Mouse (Mus musculus) activated CD4-positive, CD25-positive, alpha-beta regulatory T cell, adult 4 months (primary cell): ENCODE data around the gene Btbd3. TPM values are rescaled to one million over a fixed set of nuclear protein-coding genes. Genes with fewer than 3 reads are reported as not detected.

ENCODE experiments used
- ATAC-seq: one replicate; pipeline ENCODE4 v1.8.0; 2017
- polyA plus RNA-seq, 2 experiments: library from polyadenylated mRNA; unstranded; fragments of 100-300 nt; shearing (Covaris generic); gene quantifications; one replicate each; pipeline ENCODE4 v1.2.1; 2017

Gene Btbd3
- not detected for polyA plus RNA-seq

DNA sequence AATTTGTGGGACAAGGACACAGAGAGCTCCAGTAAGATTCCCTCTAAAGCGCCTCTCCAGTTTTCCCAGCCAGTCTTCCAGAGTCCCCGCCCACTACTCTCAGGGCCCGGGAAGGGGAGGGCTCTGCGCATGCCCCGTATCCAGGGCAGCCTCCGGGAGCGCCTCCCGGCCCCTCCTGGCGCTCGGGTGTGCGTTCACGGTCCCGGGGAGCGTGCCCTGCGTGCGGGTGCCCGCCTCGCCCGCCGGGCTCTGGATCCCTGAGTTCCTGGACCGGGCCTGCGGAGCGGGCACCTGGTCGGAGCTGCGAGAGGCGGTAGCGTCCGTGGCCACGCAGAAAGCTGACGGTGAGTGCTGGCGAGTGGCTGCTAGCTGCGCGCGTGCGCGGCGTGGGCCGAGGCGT lies at the start of gene Btbd3:
Gene Btbd3 (plus strand): TSS at position 155 of the 400 bp plus-strand sequence.
- ATAC-seq, result no peak

- no peak for ATAC-seq
Measured at GRCm38 (mm10) chr2:138215561-138215960, 40.8 kb upstream of the Btbd3 start.

DNA sequence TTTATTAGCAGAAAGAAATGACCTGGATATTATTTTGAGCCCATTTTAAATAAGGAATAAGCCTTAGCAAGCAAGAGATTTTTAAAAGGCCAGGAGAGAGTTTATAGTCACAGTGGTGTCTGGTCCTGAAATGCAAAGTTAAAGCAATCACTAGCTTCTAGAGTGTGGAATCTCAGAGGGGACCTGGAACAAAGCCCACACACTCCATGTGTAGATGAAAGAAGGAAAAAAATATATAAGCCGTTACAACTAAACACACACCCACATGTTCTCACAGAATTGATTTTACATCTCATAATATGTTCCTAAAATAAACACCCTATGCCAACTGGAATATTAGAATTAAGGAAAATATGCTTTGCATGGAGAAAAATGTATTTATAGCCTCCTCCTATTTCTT lies 36.1 kb upstream of the Btbd3 start:
- ATAC-seq, result no peak

DNA sequence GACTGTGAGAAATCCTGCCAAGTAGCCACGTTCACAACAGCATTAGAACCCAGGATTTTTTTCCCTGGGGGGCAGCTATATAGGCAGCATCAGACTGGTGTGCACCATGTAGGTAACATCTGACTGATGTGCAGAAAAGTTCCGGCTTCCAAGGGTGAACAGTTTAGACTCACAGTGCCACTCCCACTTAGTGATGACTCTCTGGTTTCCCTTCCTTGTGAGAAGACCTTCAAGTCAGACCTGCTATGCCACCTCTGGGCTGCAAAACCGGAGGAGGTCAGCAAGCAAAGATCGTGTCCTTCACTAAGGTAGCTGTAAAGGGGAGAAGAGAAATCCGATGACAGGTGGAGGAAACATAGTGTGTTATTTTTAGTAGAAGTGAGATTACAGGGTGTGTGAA lies 24.1 kb upstream of the Btbd3 start:
- ATAC-seq, result no peak

GRCm38 (mm10) chr2:138236149-138236548 lies 20.2 kb upstream of the Btbd3 start:
- ATAC-seq, result no peak

GRCm38 (mm10) chr2:138242452-138242851 lies 13.9 kb upstream of the Btbd3 start:
- ATAC-seq, result no peak

- ATAC-seq, result no peak
Measured at GRCm38 (mm10) chr2:138245631-138246289, 10.6 kb upstream of the Btbd3 start.

- ATAC-seq, result no peak
Measured at GRCm38 (mm10) chr2:138247986-138248385, 8.4 kb upstream of the Btbd3 start.

GRCm38 (mm10) chr2:138256851-138257471 lies 596 bp downstream of the Btbd3 start:
- ATAC-seq, result no peak

DNA sequence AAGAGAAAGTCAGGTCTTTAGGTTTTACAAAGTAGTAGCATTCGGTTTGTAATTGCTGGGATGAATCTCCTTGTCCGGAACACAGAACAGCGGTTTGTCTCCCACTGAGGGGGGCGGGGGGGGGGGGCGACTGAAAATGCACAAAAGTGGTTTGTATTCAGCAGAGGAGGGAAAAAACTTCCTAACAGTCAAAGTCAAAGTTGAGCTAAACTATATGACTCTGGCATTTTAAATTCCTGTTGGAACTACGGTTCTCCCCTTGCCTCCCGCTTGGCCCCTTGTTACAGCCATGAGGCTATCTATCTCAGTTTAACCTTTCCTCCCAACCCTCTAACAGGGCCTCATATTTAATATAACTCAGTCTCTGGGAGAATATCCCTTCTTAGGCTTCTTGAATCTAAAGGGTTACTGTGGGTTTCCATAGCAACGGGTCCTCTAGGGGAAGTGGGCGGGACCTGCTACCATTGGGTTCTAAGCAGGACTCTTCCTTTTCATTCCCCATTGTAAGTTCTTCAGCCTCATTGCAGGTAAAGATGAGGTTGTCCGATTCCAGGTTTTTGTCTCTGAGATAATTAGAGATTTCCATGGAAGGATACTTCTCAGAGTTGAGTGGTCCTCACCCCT lies 1.4 kb downstream of the Btbd3 start:
- no peak for ATAC-seq

DNA sequence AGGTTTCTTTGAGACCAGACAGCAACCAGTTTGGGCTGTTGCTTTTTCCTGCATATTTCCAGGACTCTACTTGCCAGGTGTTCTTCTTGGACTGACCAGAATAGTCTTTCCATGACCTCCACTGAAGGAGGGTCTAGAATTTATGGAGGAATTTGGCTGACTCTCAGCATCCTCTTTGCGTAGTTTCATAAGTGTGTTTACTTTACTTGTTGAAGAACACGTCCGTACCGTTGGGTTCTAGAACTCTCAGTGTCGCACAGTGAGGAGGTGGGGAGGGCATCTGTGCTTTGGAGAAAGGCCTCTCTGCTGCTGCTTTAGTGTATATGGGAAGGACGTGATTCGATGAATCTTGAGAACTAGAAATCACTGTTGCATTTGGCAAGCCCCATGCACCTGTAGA lies 4.8 kb downstream of the Btbd3 start:
- no peak for ATAC-seq

- ATAC-seq, result no peak
Measured at GRCm38 (mm10) chr2:138262885-138263284, 6.5 kb downstream of the Btbd3 start.

DNA sequence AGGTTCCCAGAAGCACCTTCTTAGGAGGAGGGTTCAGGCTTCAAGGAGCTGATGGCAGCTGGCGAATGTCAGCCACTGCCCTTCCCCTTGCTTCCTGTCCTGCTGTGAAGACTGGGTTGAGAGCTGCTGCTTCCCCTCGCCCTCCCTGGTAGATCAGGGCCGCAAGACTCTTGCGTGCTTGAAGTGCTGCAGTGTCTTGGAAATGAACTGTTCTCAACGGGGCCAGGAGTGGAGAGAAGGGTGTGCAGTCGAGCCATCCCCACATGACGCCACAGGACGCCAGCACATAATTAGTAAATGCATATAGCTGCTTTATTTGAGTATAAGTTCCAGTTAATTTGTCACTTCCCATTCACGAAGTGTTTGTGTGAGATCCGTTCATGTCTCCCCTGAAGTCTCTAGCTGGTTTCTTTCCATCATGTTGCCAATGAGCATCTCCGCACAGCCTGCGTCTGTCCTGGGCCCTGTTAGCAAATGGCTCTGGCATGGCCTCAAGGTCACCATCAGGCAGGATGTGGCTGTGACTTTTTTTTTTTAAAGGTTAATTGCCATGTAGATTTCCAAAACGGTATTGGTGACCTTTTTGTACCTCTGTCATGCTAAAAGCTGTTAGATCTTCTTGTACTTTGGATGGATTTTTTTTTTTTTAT lies 9.1 kb downstream of the Btbd3 start:
- ATAC-seq, result no peak

GRCm38 (mm10) chr2:138266679-138267078 lies 10.3 kb downstream of the Btbd3 start:
- ATAC-seq, result no peak

DNA sequence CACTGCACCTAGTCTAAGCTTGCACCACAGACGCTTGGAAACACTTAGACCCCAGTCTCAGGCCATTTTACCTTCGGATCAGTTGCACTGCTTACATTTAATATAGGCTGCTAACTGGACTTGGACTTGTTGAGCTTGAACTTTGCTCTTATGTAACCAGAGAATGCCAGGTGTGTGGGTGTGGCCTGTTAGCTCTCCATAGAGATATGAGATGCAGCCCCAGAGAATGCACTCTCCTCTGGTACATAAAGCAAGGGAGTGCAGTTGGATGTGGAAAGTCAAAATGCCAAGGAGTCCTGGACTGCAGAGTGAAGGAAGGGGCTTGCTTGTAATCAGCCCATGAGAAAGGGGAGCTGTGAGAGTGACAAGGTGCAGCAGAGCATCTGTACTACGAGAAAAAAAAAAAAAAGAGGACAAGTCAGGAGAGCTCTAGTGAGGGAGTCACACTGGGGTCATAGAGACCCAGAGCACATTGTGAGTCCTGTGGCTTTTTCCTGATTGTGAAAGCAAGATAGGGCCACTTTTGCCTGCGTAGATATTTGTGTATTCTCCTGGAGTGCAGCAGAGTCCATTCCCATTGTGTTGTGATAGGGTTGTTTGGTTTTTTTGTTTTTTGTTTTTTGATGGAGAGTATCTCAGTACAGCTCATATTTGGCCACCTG lies 11.6 kb downstream of the Btbd3 start:
- ATAC-seq, result no peak

GRCm38 (mm10) chr2:138269330-138269729 lies 13.0 kb downstream of the Btbd3 start:
- ATAC-seq, result no peak

DNA sequence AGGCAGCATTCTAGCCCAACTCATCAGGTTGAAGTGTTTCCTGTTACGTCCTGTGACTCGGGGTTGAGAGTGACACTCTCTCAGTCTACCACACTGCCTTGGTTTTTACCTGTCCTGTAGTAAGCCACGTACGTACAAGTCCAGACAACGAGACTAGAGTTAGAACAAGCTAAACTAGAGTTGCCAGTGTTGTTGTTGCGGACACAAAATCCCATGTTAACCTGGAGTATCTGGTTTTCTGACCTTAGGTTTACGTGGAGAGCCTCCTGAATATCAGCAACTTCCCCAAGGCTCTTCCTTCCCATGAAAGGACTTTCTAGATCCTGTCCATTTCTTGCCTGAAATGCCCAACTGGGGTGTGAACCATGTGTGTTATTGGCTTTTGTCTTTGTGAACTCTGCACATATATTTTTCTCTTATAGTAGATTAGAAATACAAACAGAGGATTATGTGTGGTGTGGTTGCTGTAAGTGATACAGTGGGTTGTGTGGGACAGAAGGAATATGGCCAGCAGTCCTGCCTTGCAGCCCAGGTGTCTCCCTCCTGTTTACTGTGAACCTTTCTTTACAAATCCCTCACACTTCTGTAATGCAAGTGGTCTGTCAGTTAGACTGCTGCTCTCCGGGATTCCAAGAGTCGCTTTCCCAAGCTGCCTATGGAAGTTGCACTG lies 17.2 kb downstream of the Btbd3 start:
- ATAC-seq, result no peak

DNA sequence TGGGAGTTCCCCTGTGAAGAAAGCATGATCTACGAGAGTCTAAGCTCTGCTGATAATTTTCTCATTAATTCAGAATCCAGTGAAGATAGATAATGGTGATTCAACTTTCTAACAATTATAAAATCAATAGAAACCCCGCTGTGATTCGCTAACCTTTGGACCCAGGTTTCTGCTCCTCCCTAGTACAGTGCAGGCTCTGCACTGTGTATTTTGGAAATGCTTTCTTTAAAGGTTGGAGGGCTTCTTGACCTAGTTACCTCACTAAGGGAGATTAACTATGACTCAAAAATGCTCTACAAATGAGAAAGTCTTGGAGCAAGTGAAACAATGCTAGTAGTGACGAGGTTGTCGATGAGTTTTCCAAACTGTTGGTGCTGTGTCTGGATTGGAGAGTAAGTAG lies 17.7 kb downstream of the Btbd3 start:
- no peak for ATAC-seq

DNA sequence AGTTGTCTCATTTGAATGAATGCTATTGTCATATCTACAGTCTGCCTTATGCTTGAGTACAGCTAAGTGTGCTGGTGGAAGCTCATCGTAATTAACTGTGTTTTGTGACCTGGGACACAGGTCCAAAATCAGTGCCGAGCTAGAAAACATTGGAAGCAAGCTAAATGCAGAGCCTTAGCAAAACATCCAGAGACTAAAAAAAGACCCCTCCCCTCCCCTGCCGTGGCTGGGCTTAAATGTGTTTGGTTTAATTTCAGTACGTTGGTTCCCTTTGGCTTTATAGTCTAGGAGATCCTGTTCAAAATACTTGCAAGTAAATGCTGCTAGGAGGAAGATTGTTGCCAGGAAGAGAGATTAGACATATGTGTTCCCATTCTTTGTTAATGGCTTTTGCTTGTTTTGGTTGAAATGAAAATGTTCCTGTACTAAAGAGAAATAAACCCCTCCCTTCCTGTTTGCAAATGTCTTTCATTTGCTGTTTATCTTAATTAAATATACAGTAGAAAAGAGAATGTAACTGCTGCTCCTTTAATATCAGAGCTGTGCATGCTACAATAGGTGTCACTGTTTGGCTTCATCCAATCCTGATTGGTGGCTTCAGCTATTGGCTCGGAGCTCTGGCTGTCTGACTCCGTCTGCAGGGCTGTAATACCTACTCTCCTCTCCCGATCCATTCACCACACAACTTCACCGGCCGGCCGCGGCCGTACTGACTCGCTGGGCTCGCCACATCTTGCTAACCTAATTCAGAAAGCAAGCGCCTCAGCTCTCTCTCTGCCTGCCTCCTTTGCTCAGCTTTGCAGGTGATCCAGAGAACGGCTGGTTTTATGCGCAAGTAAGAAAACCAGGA lies 21.7 kb downstream of the Btbd3 start:
- no peak for ATAC-seq

DNA sequence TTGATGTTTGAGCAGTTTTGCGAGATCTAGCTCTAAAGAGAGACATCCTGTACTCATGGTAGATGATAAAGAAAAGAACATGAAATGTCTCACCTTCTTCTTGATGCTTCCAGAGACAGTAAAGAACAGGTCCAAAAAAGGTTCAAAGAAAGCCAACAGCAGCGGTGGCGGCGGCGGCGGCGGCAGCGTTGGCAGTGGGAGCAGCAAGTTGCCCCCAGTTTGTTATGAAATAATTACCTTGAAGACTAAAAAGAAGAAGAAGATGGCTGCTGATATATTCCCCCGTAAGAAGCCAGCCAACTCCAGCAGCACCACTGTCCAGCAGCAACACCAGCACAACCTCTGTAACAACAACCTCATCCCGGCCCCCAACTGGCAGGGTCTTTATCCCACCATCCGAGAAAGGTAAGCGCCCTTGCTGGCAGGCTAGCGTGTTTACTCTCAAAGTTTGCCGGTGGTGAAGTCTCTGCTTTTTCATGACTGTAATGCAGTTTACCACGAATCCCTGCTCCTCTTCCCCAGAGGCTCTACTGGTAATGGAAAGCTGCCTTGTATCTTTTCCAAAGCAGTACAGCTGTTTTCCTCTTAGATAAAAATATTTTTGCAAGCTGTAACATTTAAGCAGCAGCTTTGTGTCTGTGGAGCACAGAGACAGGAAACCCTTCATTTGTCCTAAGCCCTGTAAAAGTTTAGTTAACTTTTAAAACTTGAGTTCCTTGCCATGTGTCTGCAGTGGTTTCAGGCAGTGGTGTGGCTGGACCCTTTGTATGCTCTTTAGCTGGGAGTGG lies 22.7 kb downstream of the Btbd3 start:
- no peak for ATAC-seq

DNA sequence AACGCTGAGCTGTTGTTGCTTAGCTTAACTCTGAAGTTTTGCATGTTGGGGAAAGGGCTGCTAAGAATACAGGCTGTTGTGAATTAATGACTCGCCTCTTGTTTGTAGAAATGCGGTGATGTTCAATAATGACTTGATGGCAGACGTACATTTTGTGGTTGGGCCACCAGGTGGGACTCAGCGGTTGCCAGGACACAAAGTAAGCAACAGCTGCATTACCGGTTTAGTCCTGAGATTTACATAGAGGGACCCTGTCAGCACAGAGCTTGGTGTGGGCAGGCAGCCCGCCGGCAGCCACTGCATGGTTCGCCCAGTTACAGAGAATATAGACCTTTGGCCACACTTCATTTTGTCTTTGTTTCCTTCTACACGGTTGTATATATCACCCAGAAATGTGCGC lies 23.3 kb downstream of the Btbd3 start:
- no peak for ATAC-seq
